Mouse (Mus musculus) kidney, adult 2 months (tissue): ENCODE results near the gene Dsp.

Experiments used
- CTCF ChIP-seq: fragments of 200-500 bp; conservative IDR thresholded peaks from 2 replicates; pipeline ENCODE4 v1.5.1; 2011; ENCODE audit warnings: low read depth, mild to moderate bottlenecking, control low read depth, low read length, moderate library complexity, mixed read lengths; ENCODE audit not compliant: insufficient read depth, insufficient read length
- POLR2A ChIP-seq: fragments of 200-500 bp; IDR thresholded peaks from one replicate; pipeline ENCODE4 v1.6.1; 2011; ENCODE audit warnings: low read depth, low read length, control low read depth

DNA sequence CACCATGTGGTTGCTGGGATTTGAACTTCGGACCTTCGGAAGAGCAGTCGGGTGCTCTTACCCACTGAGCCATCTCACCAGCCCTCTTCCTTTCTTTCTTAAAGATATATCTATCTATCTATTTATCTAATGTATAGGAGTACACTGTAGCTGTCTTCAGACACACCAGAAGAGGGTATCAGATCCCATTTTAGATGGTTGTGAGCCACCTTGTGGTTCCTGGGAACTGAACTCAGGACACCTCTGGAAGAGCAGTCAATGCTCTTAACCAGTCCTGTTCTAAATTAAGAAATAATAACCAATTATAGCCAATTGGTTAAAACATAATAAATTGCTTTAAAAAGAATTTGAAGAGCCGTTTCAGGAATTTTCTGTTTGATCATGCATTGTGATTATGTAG, 53.1 kb downstream of the Dsp start:
- TF ChIP-seq POLR2A = no peak
- TF ChIP-seq CTCF = no peak
